Mouse (Mus musculus) left cerebral cortex, adult 18-20 months (tissue): ENCODE results near the gene Chd1l. TPM values are rescaled to one million over a fixed set of nuclear protein-coding genes. Genes with fewer than 3 reads are reported as not detected.

Experiments
- DNase-seq, 2 experiments: peaks; one replicate each; pipeline ENCODE4 v3.0.0; 2021 to 2022; ENCODE audit warnings: low spot score in 2 of 2, mixed read lengths in 1 of 2
- total RNA-seq, 2 experiments: library from RNA; stranded (reverse); gene quantifications; 2 replicates each; pipeline ENCODE4 v1.2.3; 2021

Gene Chd1l
- total RNA-seq, 2 experiments from 2014 or later, result 8.2 to 8.9 TPM

DNA sequence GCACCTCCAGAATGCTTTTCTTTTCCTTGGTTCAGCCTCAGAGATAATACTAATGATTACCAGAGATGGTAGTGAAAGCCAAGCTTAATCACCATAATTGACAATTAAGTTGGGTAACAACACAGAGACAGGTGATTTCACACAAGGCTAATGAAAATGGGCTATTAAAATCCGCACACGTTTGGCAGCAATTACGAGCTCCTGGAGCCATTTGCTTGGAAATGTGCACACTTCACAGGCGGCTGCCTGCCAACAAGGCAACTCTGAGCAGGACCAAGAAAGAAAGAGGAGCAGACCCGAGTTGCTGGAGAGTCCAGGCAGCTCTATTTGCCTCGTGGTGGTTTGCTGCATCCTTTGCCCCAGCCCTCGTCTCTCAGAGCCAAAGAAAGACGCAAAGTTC lies 84.5 kb downstream of the Chd1l start:
- DNase-seq, result no peak

DNA sequence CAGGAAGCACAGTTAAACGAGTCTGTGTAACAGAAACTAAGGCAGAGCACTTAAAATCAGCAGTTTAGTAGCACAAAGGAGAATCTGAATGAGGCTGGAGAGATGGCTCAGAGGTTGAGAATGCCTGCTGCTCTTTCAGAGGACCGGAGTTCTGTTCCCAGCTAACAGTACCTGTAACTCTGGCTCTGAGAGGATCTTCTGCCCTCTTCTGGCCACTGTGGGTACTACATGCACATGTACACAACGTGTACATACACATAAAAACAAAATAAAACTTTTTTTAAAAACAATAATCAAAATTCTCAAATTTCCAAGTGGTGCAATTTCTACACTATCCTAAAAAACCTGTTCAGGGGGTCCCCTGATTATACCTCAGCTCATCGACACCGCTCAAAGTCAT lies 85.2 kb downstream of the Chd1l start:
- peak in 1 of 2 experiments; percentile 37 for DNase-seq

DNA sequence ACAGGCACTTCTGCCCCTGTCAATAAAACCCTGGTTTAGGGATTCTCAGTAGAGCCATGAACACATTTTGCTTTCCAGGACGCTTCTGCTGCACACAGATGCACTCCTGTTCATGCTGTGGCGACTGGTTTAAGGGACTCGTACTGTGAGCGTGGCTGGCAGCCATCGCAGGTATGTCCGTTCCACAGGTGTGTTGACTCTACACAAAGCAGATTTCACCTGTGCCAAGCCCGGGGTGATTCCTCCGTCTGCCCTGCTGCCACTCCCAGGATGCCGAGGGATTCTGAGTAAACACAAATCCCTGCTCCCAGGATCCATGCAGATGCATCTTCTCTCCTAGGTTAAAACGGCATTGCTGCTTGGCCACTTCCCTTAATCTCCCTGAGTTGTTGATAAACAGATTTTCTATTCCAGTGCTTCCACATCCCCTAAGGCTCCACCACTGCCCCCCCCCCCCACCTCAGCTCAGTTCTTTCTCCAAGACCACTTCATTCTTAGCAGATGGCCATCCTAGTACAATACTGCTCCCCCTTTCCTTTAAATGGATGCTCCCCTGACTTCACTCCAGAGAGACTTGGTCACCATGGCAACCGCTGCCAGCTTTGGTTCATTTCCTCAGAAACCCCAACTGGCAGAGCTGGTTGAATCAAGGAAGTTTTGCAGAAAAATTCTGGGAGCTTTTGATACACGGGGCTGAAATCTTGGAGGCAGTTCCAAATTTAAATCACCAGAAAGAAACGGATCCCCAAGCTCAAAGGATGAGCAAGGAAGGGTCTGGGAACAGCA lies 87.9 kb downstream of the Chd1l start:
- peak; percentile 83 to 86 for DNase-seq

DNA sequence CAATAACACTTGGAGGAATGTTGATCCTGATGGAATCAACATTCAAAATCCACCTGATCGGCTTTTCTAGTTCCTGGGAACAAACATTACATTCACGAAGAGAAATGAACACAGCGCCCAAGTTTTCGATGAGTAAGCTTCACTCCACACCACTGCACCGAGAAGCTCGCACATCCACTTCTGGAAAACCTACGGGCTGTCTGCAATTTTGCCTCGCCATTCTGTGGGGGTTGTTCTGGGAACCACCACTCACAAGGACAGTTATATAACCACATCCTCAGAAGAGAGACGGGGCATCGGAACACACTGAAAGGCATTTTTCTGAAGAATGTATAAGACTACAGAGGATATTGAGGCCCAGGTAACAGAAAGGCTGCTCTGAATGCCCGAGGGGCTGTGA lies 90.1 kb downstream of the Chd1l start:
- DNase-seq, result peak; percentile 41 to 46

DNA sequence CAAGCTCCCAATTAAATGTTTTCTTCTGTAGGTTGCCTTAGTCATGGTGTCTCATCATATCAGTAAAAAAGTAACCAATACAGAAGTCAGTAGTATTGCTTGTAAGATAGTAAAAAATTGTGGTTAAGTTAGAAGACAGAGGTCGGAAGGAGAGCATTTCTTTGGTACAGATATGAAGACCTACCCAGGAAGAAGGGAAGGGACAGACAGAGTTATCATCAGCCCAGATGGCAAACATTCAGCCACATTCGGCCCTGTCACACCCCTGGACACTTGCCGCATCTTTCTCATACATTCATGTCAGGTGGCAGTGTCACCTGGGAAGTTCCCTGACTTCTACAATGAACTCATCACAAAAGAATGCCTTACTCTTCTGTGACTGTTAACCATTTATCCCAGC lies 97.7 kb downstream of the Chd1l start:
- DNase-seq, result no peak

Other genes starting within 250 kb of the Chd1l start
- not detected for gene Olfr1402, start 188.2 kb downstream of the Chd1l start, total RNA-seq
- gene Fmo5, start 18.6 kb upstream of the Chd1l start, total RNA-seq, result 1 to 10 TPM; 4.5 to 4.8 TPM
- gene Prkab2, start 48.0 kb upstream of the Chd1l start, total RNA-seq, result 10 to 100 TPM; 30.5 to 30.9 TPM
- gene Gm17651, start 64.5 kb upstream of the Chd1l start, total RNA-seq, result not detected